Mouse (Mus musculus): ENCODE data around the gene Fitm1. TPM values are rescaled to one million over a fixed set of nuclear protein-coding genes. Genes with fewer than 3 reads are reported as not detected.
A peak's percentile ranks its signal among the peaks of the same experiment; 100 is the strongest.

Fitm1 gene
- polyA plus RNA-seq, 1 experiment from 2014 or later = not detected

DNA sequence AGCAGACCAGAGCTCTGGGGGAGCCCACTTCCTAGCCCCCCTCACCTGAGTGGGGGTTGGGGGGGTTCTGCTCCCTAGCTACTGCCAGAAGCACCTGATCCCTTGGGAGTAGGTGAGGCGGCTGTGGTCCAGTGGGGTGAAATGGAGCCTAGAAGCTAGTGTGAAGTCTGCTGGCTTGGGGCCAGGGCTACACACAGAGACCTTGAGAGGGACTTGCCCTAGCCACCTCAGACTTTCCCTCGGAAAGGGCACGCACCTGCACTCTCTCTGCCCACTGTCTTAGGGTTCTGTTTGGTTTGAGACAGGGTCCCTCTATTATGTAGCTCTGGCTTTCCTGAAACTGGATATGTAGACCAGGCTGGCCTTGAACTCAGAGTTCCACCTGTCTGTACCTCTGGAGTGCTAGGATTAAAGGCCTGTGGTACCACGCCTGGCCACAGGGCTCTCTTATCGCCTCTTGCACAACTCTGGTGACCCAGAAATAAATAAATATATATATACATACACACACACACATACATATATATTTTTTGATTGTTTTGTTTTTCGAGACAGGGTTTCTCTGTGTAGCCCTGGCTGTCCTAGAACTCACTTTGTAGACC lies 3.4 kb downstream of the Fitm1 start:
- Histone ChIP-seq H3K27me3 (replicated peaks; ENCODE audit: control insufficient read depth, insufficient read depth, low read length) (no peaks in the 10 kb centered on the region), H3K27ac (ENCODE audit: low read length) (peak overlapping the region; percentile 94), H3K4me2 (ENCODE audit: low read length) (peak overlapping the region; percentile 90), H3K36me3 (ENCODE audit: control insufficient read depth, insufficient read depth) (no peaks in the 10 kb centered on the region), H3K4me3 (replicated peaks; ENCODE audit: low read length) (peak overlapping the region; percentile 84), H3K4me1 (replicated peaks; ENCODE audit: control insufficient read depth, insufficient read depth, low read length) (peaks cover 15% of the 10 kb centered on the region), H3K9ac (replicated peaks; ENCODE audit: low read depth, low read length) (peak overlapping the region; percentile 93), H3K9me3 (ENCODE audit: control insufficient read depth, low read length) (no peaks in the 10 kb centered on the region)
- WGBS = 30% methylated on average over 6 of the region's 6 CpGs
- ATAC-seq = no peak; the same call in 1 of the 2 replicates

DNA sequence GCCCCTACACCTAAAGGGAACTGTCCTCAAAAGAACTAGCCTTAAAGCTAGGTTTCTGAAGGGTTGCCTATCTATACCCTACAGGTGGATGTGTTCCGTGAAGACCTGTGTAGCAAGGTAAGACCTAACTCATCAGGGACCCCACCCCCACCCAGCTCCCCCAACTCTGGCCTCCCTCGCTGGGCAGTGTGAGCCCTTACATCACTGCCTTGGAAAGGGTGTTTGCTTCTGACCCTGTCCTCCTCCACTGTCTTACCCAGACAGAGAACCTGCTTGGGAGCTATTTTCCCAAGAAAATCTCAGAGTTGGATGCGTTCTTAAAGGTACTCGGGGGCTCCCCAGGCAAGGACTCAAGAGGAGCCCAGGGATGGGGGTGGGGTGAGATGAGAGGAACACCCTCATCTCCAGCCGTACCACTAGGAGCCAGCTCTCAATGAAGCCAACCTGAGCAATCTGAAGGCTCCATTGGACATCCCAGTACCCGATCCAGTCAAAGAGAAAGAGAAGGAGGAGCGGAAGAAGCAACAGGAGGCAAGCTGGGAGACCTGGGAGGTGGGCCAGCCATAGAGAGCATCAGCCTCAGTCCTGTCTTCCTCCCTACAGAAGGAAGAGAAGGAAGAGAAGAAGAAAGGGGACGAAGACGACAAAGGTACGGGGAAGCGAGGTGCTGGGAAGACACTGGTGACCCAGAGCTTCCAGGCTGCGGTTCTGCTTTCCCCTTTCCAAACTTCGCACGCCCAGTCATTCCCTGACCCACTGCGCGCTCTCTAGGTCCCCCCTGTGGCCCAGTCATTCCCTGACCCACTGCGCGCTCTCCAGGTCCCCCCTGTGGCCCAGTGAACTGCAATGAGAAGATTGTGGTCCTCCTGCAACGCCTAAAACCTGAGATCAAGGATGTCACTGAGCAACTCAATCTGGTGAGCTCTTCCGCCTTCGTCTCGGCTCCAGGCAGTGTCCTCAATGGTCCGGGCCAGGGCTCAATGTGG lies 4.4 kb downstream of the Fitm1 start:
- Histone ChIP-seq H3K27ac (ENCODE audit: low read length) (no peak overlapping the region), H3K4me2 (ENCODE audit: low read length) (no peak overlapping the region), H3K27me3 (replicated peaks; ENCODE audit: control insufficient read depth, insufficient read depth, low read length) (no peaks in the 10 kb centered on the region), H3K36me3 (ENCODE audit: control insufficient read depth, insufficient read depth) (no peaks in the 10 kb centered on the region), H3K9ac (replicated peaks; ENCODE audit: low read depth, low read length) (no peak overlapping the region), H3K4me1 (replicated peaks; ENCODE audit: control insufficient read depth, insufficient read depth, low read length) (peaks cover 19% of the 10 kb centered on the region), H3K4me3 (replicated peaks; ENCODE audit: low read length) (no peak overlapping the region), H3K9me3 (ENCODE audit: control insufficient read depth, low read length) (no peaks in the 10 kb centered on the region)
- ATAC-seq = no peak
- WGBS = 87% methylated on average over 23 of the region's 23 CpGs

DNA sequence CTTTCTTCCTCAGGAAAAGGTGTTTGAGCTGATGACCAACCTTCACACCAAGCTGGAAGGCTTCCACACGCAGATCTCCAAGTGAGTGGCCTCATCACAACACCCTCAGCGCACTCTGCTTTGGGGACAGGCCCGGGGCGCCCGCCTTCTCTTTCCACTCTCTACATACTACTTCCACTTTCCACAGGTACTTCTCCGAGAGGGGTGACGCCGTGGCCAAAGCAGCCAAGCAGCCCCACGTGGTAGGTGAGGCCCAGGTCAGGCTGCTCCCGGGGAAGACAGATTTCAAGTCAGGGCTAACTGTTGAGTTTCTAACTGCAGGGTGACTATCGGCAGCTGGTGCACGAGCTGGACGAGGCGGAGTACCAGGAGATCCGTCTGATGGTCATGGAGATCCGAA lies 5.3 kb downstream of the Fitm1 start:
- Histone ChIP-seq H3K4me2 (ENCODE audit: low read length) (no peak overlapping the region), H3K9me3 (ENCODE audit: control insufficient read depth, low read length) (no peaks in the 10 kb centered on the region), H3K9ac (replicated peaks; ENCODE audit: low read depth, low read length) (no peak overlapping the region), H3K4me3 (replicated peaks; ENCODE audit: low read length) (no peak overlapping the region), H3K27me3 (replicated peaks; ENCODE audit: control insufficient read depth, insufficient read depth, low read length) (no peaks in the 10 kb centered on the region), H3K27ac (ENCODE audit: low read length) (no peak overlapping the region), H3K4me1 (replicated peaks; ENCODE audit: control insufficient read depth, insufficient read depth, low read length) (peaks cover 24% of the 10 kb centered on the region), H3K36me3 (ENCODE audit: control insufficient read depth, insufficient read depth) (no peaks in the 10 kb centered on the region)
- 96% methylated on average over 16 of the region's 16 CpGs for WGBS
- no peak for ATAC-seq

DNA sequence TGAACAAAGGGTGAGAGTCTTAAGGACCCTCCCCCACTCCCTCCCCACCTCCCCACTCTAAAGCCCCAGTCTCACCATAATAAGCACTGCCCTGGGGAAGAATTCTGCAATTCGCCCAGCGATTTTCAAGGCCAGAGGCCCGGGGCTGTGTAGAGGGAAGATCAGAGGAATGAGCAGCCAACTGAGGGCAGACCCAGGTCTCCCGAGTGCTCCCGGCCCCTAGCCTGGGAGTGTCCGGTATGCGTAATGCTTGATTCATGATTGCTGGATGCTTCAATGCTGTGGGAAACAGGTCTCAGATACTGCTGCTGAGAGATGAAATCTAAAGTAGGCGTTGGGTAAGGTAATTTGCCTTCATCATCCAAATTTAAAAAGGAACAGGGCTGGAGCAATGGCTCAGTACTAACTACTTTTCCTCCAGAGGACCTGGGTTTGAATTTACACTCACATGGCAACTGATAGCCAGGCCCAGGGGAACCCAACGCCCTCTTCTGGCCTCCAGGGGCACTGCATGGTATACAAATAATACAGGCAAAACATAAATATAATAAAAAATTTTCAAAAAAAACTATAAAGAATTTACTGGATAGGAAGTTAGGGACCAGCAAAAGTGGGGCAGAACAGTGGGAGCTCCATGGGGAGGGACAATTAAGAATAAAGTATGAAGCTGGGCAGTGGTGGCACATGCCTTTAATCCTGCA lies 6.7 kb downstream of the Fitm1 start:
- Histone ChIP-seq H3K36me3 (ENCODE audit: control insufficient read depth, insufficient read depth) (no peaks in the 10 kb centered on the region; the same call in 1 of the 2 replicates), H3K9me3 (ENCODE audit: control insufficient read depth, low read length) (no peaks in the 10 kb centered on the region), H3K4me1 (replicated peaks; ENCODE audit: control insufficient read depth, insufficient read depth, low read length) (peaks cover 24% of the 10 kb centered on the region), H3K9ac (replicated peaks; ENCODE audit: low read depth, low read length) (no peak overlapping the region), H3K4me2 (ENCODE audit: low read length) (no peak overlapping the region), H3K27ac (ENCODE audit: low read length) (no peak overlapping the region), H3K4me3 (replicated peaks; ENCODE audit: low read length) (no peak overlapping the region), H3K27me3 (replicated peaks; ENCODE audit: control insufficient read depth, insufficient read depth, low read length) (no peaks in the 10 kb centered on the region)
- 80% methylated on average over 9 of the region's 9 CpGs for WGBS
- ATAC-seq = no peak

DNA sequence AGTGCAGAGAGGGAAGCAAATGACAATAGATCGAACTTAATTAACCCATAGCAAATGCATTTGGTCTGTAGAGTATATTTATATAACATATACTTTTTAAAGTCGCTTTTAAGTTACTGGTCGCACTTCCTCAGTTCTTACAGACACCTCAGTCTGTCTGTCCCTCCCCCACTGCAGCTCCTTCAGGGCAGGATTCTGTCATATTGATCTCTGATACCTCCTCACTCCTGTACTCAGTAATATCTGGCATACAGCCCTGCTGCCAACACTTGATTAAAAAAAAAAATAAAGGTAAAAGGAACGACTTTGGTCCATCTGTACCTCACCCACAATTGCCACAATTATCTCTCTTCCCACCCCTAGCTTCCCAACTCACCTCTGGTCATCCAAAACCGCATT lies 8.9 kb downstream of the Fitm1 start:
- Histone ChIP-seq H3K4me2 (ENCODE audit: low read length) (peak overlapping the region; percentile 56), H3K4me3 (replicated peaks; ENCODE audit: low read length) (peak overlapping the region; percentile 52), H3K9ac (replicated peaks; ENCODE audit: low read depth, low read length) (peak overlapping the region; percentile 61), H3K27me3 (replicated peaks; ENCODE audit: control insufficient read depth, insufficient read depth, low read length) (no peaks in the 10 kb centered on the region), H3K4me1 (replicated peaks; ENCODE audit: control insufficient read depth, insufficient read depth, low read length) (peaks cover 11% of the 10 kb centered on the region), H3K36me3 (ENCODE audit: control insufficient read depth, insufficient read depth) (peaks cover 2% of the 10 kb centered on the region; the same call in 1 of the 2 replicates), H3K27ac (ENCODE audit: low read length) (no peak overlapping the region), H3K9me3 (ENCODE audit: control insufficient read depth, low read length) (no peaks in the 10 kb centered on the region)
- ATAC-seq = no peak
- WGBS = 40% methylated on average over 5 of the region's 5 CpGs

DNA sequence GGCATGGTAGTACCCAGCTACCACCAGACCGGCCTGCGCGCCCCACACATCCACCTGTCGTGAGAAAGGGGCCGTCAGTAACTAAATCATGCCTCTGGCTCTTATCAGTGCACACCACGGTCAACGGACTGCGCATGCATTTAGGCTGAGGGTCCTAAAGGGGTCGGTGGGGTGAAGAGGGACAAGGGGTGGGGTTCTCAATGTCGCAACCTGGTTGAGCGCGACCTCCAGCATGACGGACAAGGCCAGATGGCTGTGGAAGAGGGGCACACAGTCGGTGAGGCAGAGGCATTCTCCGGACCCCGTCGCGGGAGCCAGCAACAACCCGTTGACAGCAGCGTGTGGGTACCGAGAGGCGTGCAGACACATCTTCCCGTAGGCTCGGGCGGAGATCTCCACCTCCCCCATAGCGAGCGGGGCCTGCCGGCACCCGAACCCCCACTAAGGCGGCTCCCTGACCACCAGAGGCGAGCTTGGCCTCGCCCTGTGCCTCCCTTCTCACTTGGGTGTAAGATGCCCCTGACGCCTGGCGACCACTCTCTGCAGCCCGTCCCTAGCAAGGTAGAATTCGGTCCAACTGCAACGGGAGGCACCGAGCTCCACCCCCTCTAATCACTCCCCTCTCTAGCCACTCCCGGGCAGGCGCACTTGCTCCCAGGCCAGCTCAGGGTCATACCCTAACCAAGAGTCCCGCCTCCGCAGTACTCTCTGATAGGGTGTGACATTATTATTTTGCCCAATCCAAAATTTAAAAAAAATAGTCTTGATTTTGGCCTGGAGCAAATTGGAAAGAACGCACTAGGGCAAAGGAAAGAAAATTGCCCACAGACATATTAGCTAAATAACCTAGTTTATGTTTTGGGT lies 9.5 kb downstream of the Fitm1 start, which contains the start of gene Emc9:
TSS of gene Emc9 (minus strand) at position 601 of the 864 bp plus-strand sequence.
- H3K27ac ChIP-seq (ENCODE audit: low read length) = no peak within 1 kb of the TSS
- peak within 1 kb of the TSS; percentile 56 for H3K4me2 ChIP-seq (ENCODE audit: low read length)
- 3% methylated on average over 43 of the region's 43 CpGs for WGBS

DNA sequence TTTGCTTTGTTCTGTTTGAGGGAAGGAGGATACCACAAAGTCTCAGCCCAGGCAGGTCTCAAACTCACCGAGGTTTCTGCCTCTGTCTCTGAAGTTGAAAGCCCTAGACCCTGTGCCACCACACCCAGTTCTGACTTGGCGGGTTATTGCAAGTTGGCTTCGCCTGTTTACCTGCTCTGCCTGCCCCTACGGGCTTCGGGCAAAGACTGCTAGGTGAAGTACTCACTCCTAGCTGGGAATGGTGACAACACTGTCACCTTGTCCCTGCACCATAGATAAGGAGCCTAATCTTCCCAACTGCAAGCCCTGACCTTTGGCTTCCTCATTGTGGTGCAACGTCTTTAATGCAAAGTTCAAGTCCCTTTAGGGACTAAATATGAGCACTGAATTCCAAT lies 10.1 kb downstream of the Fitm1 start:
- Histone ChIP-seq H3K4me1 (replicated peaks; ENCODE audit: control insufficient read depth, insufficient read depth, low read length) (peaks cover 17% of the 10 kb centered on the region), H3K27ac (ENCODE audit: low read length) (no peak overlapping the region), H3K27me3 (replicated peaks; ENCODE audit: control insufficient read depth, insufficient read depth, low read length) (no peaks in the 10 kb centered on the region), H3K9ac (replicated peaks; ENCODE audit: low read depth, low read length) (no peak overlapping the region), H3K9me3 (ENCODE audit: control insufficient read depth, low read length) (no peaks in the 10 kb centered on the region), H3K4me2 (ENCODE audit: low read length) (peak overlapping the region; percentile 56), H3K4me3 (replicated peaks; ENCODE audit: low read length) (no peak overlapping the region; the same call in 1 of the 2 replicates), H3K36me3 (ENCODE audit: control insufficient read depth, insufficient read depth) (peaks cover 2% of the 10 kb centered on the region; the same call in 1 of the 2 replicates)
- ATAC-seq = no peak
- 67% methylated on average over 6 of the region's 6 CpGs for WGBS

More for the DNA sequence above, 9.5 kb downstream of the Fitm1 start, which contains the start of gene Emc9:
- Histone ChIP-seq H3K4me3 (replicated peaks; ENCODE audit: low read length) (peak within 1 kb of the TSS; percentile 52), H3K9ac (replicated peaks; ENCODE audit: low read depth, low read length) (peak within 1 kb of the TSS; percentile 61), H3K36me3 (ENCODE audit: control insufficient read depth, insufficient read depth) (peaks cover 2% of the 10 kb centered on the region; the same call in 1 of the 2 replicates), H3K4me1 (replicated peaks; ENCODE audit: control insufficient read depth, insufficient read depth, low read length) (peaks cover 11% of the 10 kb centered on the region), H3K9me3 (ENCODE audit: control insufficient read depth, low read length) (no peaks in the 10 kb centered on the region), H3K27me3 (replicated peaks; ENCODE audit: control insufficient read depth, insufficient read depth, low read length) (no peaks in the 10 kb centered on the region)
- ATAC-seq = peak; percentile 77

DNA sequence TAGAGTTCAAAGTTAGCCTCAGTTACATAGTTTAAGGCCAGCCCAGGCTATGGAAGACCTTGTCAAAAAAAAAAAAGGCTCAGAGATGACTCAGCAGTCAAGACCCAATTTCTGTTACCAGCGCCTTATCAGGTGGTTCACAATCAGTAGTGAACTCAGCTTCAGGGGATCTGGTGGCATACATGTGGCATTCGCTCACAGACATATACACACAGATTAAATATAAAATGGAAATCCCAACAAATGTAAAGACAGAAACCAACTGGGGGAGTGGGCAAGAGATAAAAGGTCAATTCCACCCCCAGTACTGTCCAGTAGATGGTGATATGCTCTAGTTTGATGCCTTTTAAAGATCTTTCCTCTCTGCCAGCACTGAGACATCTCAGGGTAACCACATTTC lies 10.7 kb downstream of the Fitm1 start:
- H3K4me2 ChIP-seq (ENCODE audit: low read length) = no peak overlapping the region
- no peak for ATAC-seq
- no peak overlapping the region for H3K9ac ChIP-seq (replicated peaks; ENCODE audit: low read depth, low read length)
- H3K27me3 ChIP-seq (replicated peaks; ENCODE audit: control insufficient read depth, insufficient read depth, low read length) = no peaks in the 10 kb centered on the region
- peaks cover 18% of the 10 kb centered on the region for H3K4me1 ChIP-seq (replicated peaks; ENCODE audit: control insufficient read depth, insufficient read depth, low read length)
- 95% methylated on average over 2 of the region's 2 CpGs for WGBS
- H3K9me3 ChIP-seq (ENCODE audit: control insufficient read depth, low read length) = no peaks in the 10 kb centered on the region
- H3K36me3 ChIP-seq (ENCODE audit: control insufficient read depth, insufficient read depth) = peaks cover 2% of the 10 kb centered on the region; the same call in 1 of the 2 replicates
- H3K4me3 ChIP-seq (replicated peaks; ENCODE audit: low read length) = no peak overlapping the region
- H3K27ac ChIP-seq (ENCODE audit: low read length) = no peak overlapping the region
